Mouse (Mus musculus): Measurements from ENCODE around the gene Hoxa6.

DNA sequence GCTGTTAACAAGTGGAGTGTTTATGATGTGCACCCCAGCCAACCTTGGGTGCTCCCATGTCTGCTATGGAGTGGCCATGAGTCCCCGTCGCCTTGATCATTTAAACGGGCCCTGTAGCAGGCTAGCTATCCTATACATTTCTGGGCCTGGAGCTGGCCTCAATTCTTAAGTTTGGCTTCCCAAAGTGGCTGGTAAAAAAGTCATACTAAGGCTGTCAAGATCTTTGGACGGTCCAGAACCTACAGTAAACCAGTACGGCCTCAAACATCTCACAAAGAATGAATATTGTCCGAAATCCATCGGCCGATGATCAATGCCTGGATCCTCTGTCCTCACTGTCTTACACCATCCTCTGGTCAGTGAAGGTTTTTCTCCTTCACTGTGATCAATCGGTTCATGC is 26.7 kb upstream of the Hoxa6 start:
- TF ChIP-seq USF1 (IDR thresholded peaks at IDR 0.05; ENCODE audit: low read depth) (no peak), CTCF (IDR thresholded peaks at IDR 0.05; ENCODE audit: control insufficient read depth, insufficient read depth, insufficient read length) (no peak), MYOG (IDR thresholded peaks at IDR 0.05; ENCODE audit: control insufficient read depth, extremely low read depth, insufficient read length) (no peak)
